ENCODE assay signal across 7 mouse cellular contexts in the genomic region with DNA sequence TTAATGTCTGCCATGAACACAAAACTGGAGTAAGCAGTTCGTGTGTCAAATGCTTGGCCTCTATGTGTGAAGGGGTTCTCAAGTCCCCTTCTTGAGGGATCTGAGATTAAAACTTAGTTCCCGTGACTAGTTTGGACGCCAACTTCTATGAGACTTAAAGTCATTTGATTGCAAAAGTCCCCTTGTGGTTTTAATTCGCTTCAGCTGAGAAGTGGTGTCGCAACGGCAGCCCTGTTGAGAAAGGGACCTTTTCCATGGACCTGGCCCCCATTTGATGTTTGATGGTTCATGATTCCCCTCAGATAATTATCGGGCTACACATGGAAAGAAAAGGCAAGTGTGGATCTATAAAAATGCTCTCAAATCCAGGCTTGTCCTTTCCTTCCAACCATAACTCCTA. TPM values are rescaled to one million over a fixed set of nuclear protein-coding genes. Genes with fewer than 3 reads are reported as not detected.
DNase-seq lines count a peak whose midpoint lies in the region; ATAC-seq and TF ChIP-seq lines count a peak whose summit lies in the region.

No protein-coding gene starts in this region.

- H3K27ac ChIP-seq in kidney, embryonic 15.5 days = no peak overlapping the region
- H3K27ac ChIP-seq in bone marrow macrophage, adult 2 months (ENCODE audit: insufficient read depth, low read depth, low read length) = peak overlapping the region; percentile 81
- H3K27ac ChIP-seq in hindbrain, postnatal 0 days = no peak overlapping the region
- peak overlapping the region; percentile 81 for H3K27ac ChIP-seq in macrophage

- no peaks in the 10 kb centered on the region for H3K9me3 ChIP-seq in kidney, embryonic 15.5 days (replicated peaks)
- no peaks in the 10 kb centered on the region for H3K9me3 ChIP-seq in hindbrain, postnatal 0 days (ENCODE audit: low read length)

- H3K9ac ChIP-seq in kidney, embryonic 15.5 days = no peak overlapping the region
- no peak overlapping the region for H3K9ac ChIP-seq in hindbrain, postnatal 0 days (replicated peaks; ENCODE audit: low read length)

- peaks cover 58% of the 10 kb centered on the region for H3K4me1 ChIP-seq in kidney, embryonic 15.5 days
- H3K4me1 ChIP-seq in bone marrow macrophage, adult 2 months (ENCODE audit: control insufficient read depth, insufficient read depth, low read length) = peaks cover 68% of the 10 kb centered on the region
- H3K4me1 ChIP-seq in hindbrain, postnatal 0 days (ENCODE audit: insufficient read depth, low read length) = peaks cover 6% of the 10 kb centered on the region; the same call in 1 of the 2 replicates

- no peak for TF ChIP-seq POLR2A in bone marrow macrophage, adult 2 months (IDR thresholded peaks at IDR 0.05; ENCODE audit: borderline replicate concordance, low read depth, low read length)

- no peak overlapping the region for H3K4me3 ChIP-seq in kidney, embryonic 15.5 days (replicated peaks)
- H3K4me3 ChIP-seq in bone marrow macrophage, adult 2 months (ENCODE audit: insufficient read depth, low read length) = no peak overlapping the region
- H3K4me3 ChIP-seq in hindbrain, postnatal 0 days (ENCODE audit: low read length) = peak overlapping the region; percentile 38; the same call in 1 of the 2 replicates
- no peak overlapping the region for H3K4me3 ChIP-seq in macrophage (ENCODE audit: inconsistent target)

- peak overlapping the region; percentile 59; the same call in 1 of the 2 replicates for H3K4me2 ChIP-seq in kidney, embryonic 15.5 days
- peak overlapping the region; percentile 70 for H3K4me2 ChIP-seq in hindbrain, postnatal 0 days (ENCODE audit: low read depth, low read length)

- H3K79me2 ChIP-seq in macrophage (ENCODE audit: inconsistent target) = peaks cover 55% of the 10 kb centered on the region

- TF ChIP-seq CTCF in bone marrow macrophage, adult 2 months (IDR thresholded peaks at IDR 0.05; ENCODE audit: low read depth, low read length) = no peak
- TF ChIP-seq CTCF in hindbrain, postnatal 0 days (IDR thresholded peaks at IDR 0.05; ENCODE audit: low read depth) = no peak

- 91% methylated on average over 7 of the region's 7 CpGs for WGBS in kidney, embryonic 15.5 days
- WGBS in hindbrain, postnatal 0 days = 88% methylated on average over 7 of the region's 7 CpGs
- WGBS in macrophage (ENCODE audit: missing documents) = 5% methylated on average over 7 of the region's 7 CpGs

- H3K36me3 ChIP-seq in kidney, embryonic 15.5 days = peaks cover 11% of the 10 kb centered on the region
- no peaks in the 10 kb centered on the region for H3K36me3 ChIP-seq in hindbrain, postnatal 0 days (ENCODE audit: insufficient read depth, low read length)
- no peaks in the 10 kb centered on the region for H3K36me3 ChIP-seq in macrophage (ENCODE audit: inconsistent target)

- no peaks in the 10 kb centered on the region for H3K27me3 ChIP-seq in kidney, embryonic 15.5 days
- H3K27me3 ChIP-seq in hindbrain, postnatal 0 days (ENCODE audit: insufficient read depth, low read length) = no peaks in the 10 kb centered on the region

- no peak for DNase-seq in kidney, postnatal 10 days
- DNase-seq in hindbrain, postnatal 0 days (ENCODE audit: low spot score) = no peak
- DNase-seq in spleen, adult 12 weeks (ENCODE audit: low spot score) = no peak
- DNase-seq in cerebellum, postnatal 36 days = no peak

- ATAC-seq in kidney, embryonic 15.5 days (replicated peaks; ENCODE audit: low FRiP score) = no peak
- ATAC-seq in hindbrain, postnatal 0 days = no peak

RNA-seq across cellular contexts. Expression of a gene that starts 7.3 kb away (rescaled TPM):
- polyA plus RNA-seq in kidney, embryonic 15.5 days (2015; fragmentation: Nextera tagmentation; extraction: Ambion mirVana) = 9.7 and 10.5 TPM in 2 replicates
- polyA plus RNA-seq in bone marrow macrophage, adult 2 months (2012; ENCODE audit: insufficient read depth, insufficient read length, missing spikeins) = 20.0 and 20.8 TPM in 2 replicates
- 3.5 and 3.7 TPM in 2 replicates for total RNA-seq in hindbrain, postnatal 0 days (2014; rRNA removed)
- polyA plus RNA-seq in hindbrain, postnatal 0 days (2015; fragmentation: Nextera tagmentation; extraction: Ambion mirVana) = 2.3 and 2.4 TPM in 2 replicates
- total RNA-seq in macrophage (2018; cell fraction: chromatin; rRNA removed) = 1 to 10 TPM; 1.3 to 8.2 (median 3.5) TPM
- 1 to 10 TPM in 22 of 26 experiments, under 1 TPM in 4; 0.38 to 2.9 (median 1.6) TPM for total RNA-seq in macrophage (2018; cell fraction: cytosol; rRNA removed)
- total RNA-seq in macrophage (2018; cell fraction: nucleus; rRNA removed) = 10 to 100 TPM in 1 of 26 experiments, 1 to 10 TPM in 25; 1.1 to 12.0 (median 3.1) TPM
- polyA plus RNA-seq in macrophage (2018) = 1.5 to 5.0 TPM (median 2.6 TPM) in 3 replicates

RNA-seq across cellular contexts. Expression of a gene that starts 26.7 kb away (rescaled TPM):
- polyA plus RNA-seq in kidney, embryonic 15.5 days (2015; fragmentation: Nextera tagmentation; extraction: Ambion mirVana) = 4.5 and 6.0 TPM in 2 replicates
- 0.37 and 0.78 TPM in 2 replicates for polyA plus RNA-seq in bone marrow macrophage, adult 2 months (2012; ENCODE audit: insufficient read depth, insufficient read length, missing spikeins)
- 9.1 and 10.5 TPM in 2 replicates for total RNA-seq in hindbrain, postnatal 0 days (2014; rRNA removed)
- polyA plus RNA-seq in hindbrain, postnatal 0 days (2015; fragmentation: Nextera tagmentation; extraction: Ambion mirVana) = 4.1 TPM in 2 replicates
- 1 to 10 TPM in 2 of 26 experiments, under 1 TPM in 17, not detected in 7; 0.13 to 7.5 (median 0.30) TPM for total RNA-seq in macrophage (2018; cell fraction: chromatin; rRNA removed)
- total RNA-seq in macrophage (2018; cell fraction: cytosol; rRNA removed) = under 1 TPM in 20 of 26 experiments, not detected in 6; 0.03 to 0.29 (median 0.06) TPM
- 1 to 10 TPM in 1 of 26 experiments, under 1 TPM in 14, not detected in 11; 0.11 to 4.8 (median 0.19) TPM for total RNA-seq in macrophage (2018; cell fraction: nucleus; rRNA removed)
- polyA plus RNA-seq in macrophage (2018) = 0.04 to 0.09 TPM (median 0.07 TPM) in 3 replicates

RNA-seq across cellular contexts. Expression of a gene that starts 36.2 kb away (rescaled TPM):
- polyA plus RNA-seq in kidney, embryonic 15.5 days (2015; fragmentation: Nextera tagmentation; extraction: Ambion mirVana) = 862 and 905 TPM in 2 replicates
- polyA plus RNA-seq in bone marrow macrophage, adult 2 months (2012; ENCODE audit: insufficient read depth, insufficient read length, missing spikeins) = 7.7 and 8.4 TPM in 2 replicates
- total RNA-seq in hindbrain, postnatal 0 days (2014; rRNA removed) = 204 and 344 TPM in 2 replicates
- polyA plus RNA-seq in hindbrain, postnatal 0 days (2015; fragmentation: Nextera tagmentation; extraction: Ambion mirVana) = 253 and 254 TPM in 2 replicates
- total RNA-seq in macrophage (2018; cell fraction: chromatin; rRNA removed) = 100 to 1,000 TPM in 1 of 26 experiments, 10 to 100 TPM in 17, 1 to 10 TPM in 6, under 1 TPM in 1, not detected in 1; 0.79 to 106 (median 19.0) TPM
- 10 to 100 TPM in 15 of 26 experiments, 1 to 10 TPM in 7, under 1 TPM in 4; 0.19 to 99.1 (median 14.3) TPM for total RNA-seq in macrophage (2018; cell fraction: cytosol; rRNA removed)
- total RNA-seq in macrophage (2018; cell fraction: nucleus; rRNA removed) = 100 to 1,000 TPM in 6 of 26 experiments, 10 to 100 TPM in 16, 1 to 10 TPM in 2, not detected in 2; 1.7 to 296 (median 18.8) TPM
- polyA plus RNA-seq in macrophage (2018) = 0.34 to 38.1 TPM (median 3.1 TPM) in 3 replicates

Comparison
In these comparisons a context has a peak if more than half of its experiments do, and no peak if none do; other contexts are left out.
1. H3K27ac ChIP-seq: peak in bone marrow macrophage, adult 2 months (single experiment) and macrophage (single experiment); none in kidney, embryonic 15.5 days (single experiment) and hindbrain, postnatal 0 days (single experiment).